Mouse (Mus musculus): ENCODE measurements around the gene Mthfr. TPM values are rescaled to one million over a fixed set of nuclear protein-coding genes. Genes with fewer than 3 reads are reported as not detected.

The Mthfr gene
- polyA plus RNA-seq, 1 experiment from 2014 or later, result 9.8 TPM

- H3K27me3 ChIP-seq, result no peaks in the 10 kb centered on the region
- H3K9me3 ChIP-seq (replicated peaks), result no peaks in the 10 kb centered on the region
- no peak overlapping the region for H3K9ac ChIP-seq
- WGBS (ENCODE audit: insufficient replicate concordance), result 87% methylated on average over 21 of the region's 21 CpGs
- H3K36me3 ChIP-seq (replicated peaks), result peaks cover 88% of the 10 kb centered on the region
- no peak overlapping the region for H3K4me3 ChIP-seq (replicated peaks)
- no peak overlapping the region for H3K4me2 ChIP-seq
- peaks cover 16% of the 10 kb centered on the region for H3K4me1 ChIP-seq (replicated peaks)
- H3K27ac ChIP-seq (replicated peaks), result no peak overlapping the region
- ATAC-seq (ENCODE audit: insufficient read depth), result no peak
Measured at GRCm38 (mm10) chr4:148054961-148055695, 16.3 kb downstream of the Mthfr start.

- Histone ChIP-seq H3K4me1 (replicated peaks) (peaks cover 19% of the 10 kb centered on the region), H3K9me3 (replicated peaks) (no peaks in the 10 kb centered on the region), H3K36me3 (replicated peaks) (peaks cover 77% of the 10 kb centered on the region), H3K27ac (replicated peaks) (peak overlapping the region; percentile 51; the same call in 1 of the 2 replicates), H3K9ac (no peak overlapping the region), H3K4me2 (no peak overlapping the region), H3K27me3 (no peaks in the 10 kb centered on the region), H3K4me3 (replicated peaks) (no peak overlapping the region)
- ATAC-seq (ENCODE audit: insufficient read depth), result no peak
- 74% methylated on average over 7 of the region's 7 CpGs for WGBS (ENCODE audit: insufficient replicate concordance)
Measured at GRCm38 (mm10) chr4:148056246-148056645, 17.4 kb downstream of the Mthfr start.

- Histone ChIP-seq H3K36me3 (replicated peaks) (peaks cover 72% of the 10 kb centered on the region), H3K9me3 (replicated peaks) (no peaks in the 10 kb centered on the region), H3K27ac (replicated peaks) (peak overlapping the region; percentile 51), H3K4me1 (replicated peaks) (peaks cover 19% of the 10 kb centered on the region), H3K4me2 (no peak overlapping the region), H3K27me3 (no peaks in the 10 kb centered on the region), H3K4me3 (replicated peaks) (no peak overlapping the region), H3K9ac (no peak overlapping the region)
- peak; percentile 45 for ATAC-seq (ENCODE audit: insufficient read depth)
- 83% methylated on average over 4 of the region's 4 CpGs for whole genome bisulfite sequencing (ENCODE audit: insufficient replicate concordance)
Measured at GRCm38 (mm10) chr4:148056801-148057200, 17.9 kb downstream of the Mthfr start.

GRCm38 (mm10) chr4:148057661-148058209 lies 18.9 kb downstream of the Mthfr start:
- no peak for ATAC-seq (ENCODE audit: insufficient read depth)
- WGBS (ENCODE audit: insufficient replicate concordance), result 60% methylated on average over 5 of the region's 5 CpGs

GRCm38 (mm10) chr4:148058218-148058819 lies 19.4 kb downstream of the Mthfr start:
- H3K36me3 ChIP-seq (replicated peaks), result peaks cover 56% of the 10 kb centered on the region
- no peak for ATAC-seq (ENCODE audit: insufficient read depth)
- 83% methylated on average over 9 of the region's 9 CpGs for WGBS (ENCODE audit: insufficient replicate concordance)

More at GRCm38 (mm10) chr4:148057661-148058209, 18.9 kb downstream of the Mthfr start:
- Histone ChIP-seq H3K27ac (replicated peaks) (no peak overlapping the region), H3K4me2 (no peak overlapping the region), H3K36me3 (replicated peaks) (peaks cover 62% of the 10 kb centered on the region), H3K9me3 (replicated peaks) (no peaks in the 10 kb centered on the region), H3K9ac (no peak overlapping the region), H3K4me1 (replicated peaks) (peaks cover 19% of the 10 kb centered on the region), H3K27me3 (no peaks in the 10 kb centered on the region), H3K4me3 (replicated peaks) (no peak overlapping the region)

GRCm38 (mm10) chr4:148058993-148059392 lies 20.1 kb downstream of the Mthfr start:
- Histone ChIP-seq H3K36me3 (replicated peaks) (peaks cover 50% of the 10 kb centered on the region), H3K4me1 (replicated peaks) (peaks cover 19% of the 10 kb centered on the region), H3K4me3 (replicated peaks) (no peak overlapping the region), H3K27ac (replicated peaks) (no peak overlapping the region), H3K27me3 (no peaks in the 10 kb centered on the region), H3K4me2 (no peak overlapping the region), H3K9me3 (replicated peaks) (no peaks in the 10 kb centered on the region), H3K9ac (no peak overlapping the region)
- 80% methylated on average over 6 of the region's 6 CpGs for WGBS (ENCODE audit: insufficient replicate concordance)
- ATAC-seq (ENCODE audit: insufficient read depth), result no peak

More at GRCm38 (mm10) chr4:148058218-148058819, 19.4 kb downstream of the Mthfr start:
- Histone ChIP-seq H3K4me2 (no peak overlapping the region), H3K4me3 (replicated peaks) (no peak overlapping the region), H3K27me3 (no peaks in the 10 kb centered on the region), H3K9ac (no peak overlapping the region), H3K27ac (replicated peaks) (no peak overlapping the region), H3K4me1 (replicated peaks) (peaks cover 19% of the 10 kb centered on the region), H3K9me3 (replicated peaks) (no peaks in the 10 kb centered on the region)

GRCm38 (mm10) chr4:148060120-148061085 lies 21.5 kb downstream of the Mthfr start:
- Histone ChIP-seq H3K4me2 (no peak overlapping the region), H3K36me3 (replicated peaks) (peaks cover 36% of the 10 kb centered on the region), H3K27ac (replicated peaks) (no peak overlapping the region), H3K9ac (no peak overlapping the region), H3K27me3 (no peaks in the 10 kb centered on the region), H3K4me3 (replicated peaks) (no peak overlapping the region), H3K9me3 (replicated peaks) (no peaks in the 10 kb centered on the region), H3K4me1 (replicated peaks) (peaks cover 19% of the 10 kb centered on the region)
- 41% methylated on average over 13 of the region's 13 CpGs for WGBS (ENCODE audit: insufficient replicate concordance)
- no peak for ATAC-seq (ENCODE audit: insufficient read depth)

GRCm38 (mm10) chr4:148061086-148061480 lies 22.2 kb downstream of the Mthfr start:
- Histone ChIP-seq H3K4me3 (replicated peaks) (no peak overlapping the region), H3K4me1 (replicated peaks) (peaks cover 21% of the 10 kb centered on the region), H3K4me2 (no peak overlapping the region), H3K9me3 (replicated peaks) (no peaks in the 10 kb centered on the region), H3K27me3 (no peaks in the 10 kb centered on the region), H3K36me3 (replicated peaks) (peaks cover 29% of the 10 kb centered on the region), H3K9ac (no peak overlapping the region), H3K27ac (replicated peaks) (no peak overlapping the region)
- WGBS (ENCODE audit: insufficient replicate concordance), result 83% methylated on average over 9 of the region's 9 CpGs
- no peak for ATAC-seq (ENCODE audit: insufficient read depth)

- H3K4me3 ChIP-seq (replicated peaks), result no peak overlapping the region
- peaks cover 8% of the 10 kb centered on the region; the same call in 1 of the 2 replicates for H3K4me1 ChIP-seq (replicated peaks)
- H3K36me3 ChIP-seq (replicated peaks), result no peaks in the 10 kb centered on the region
- no peaks in the 10 kb centered on the region for H3K9me3 ChIP-seq (replicated peaks)
- no peak overlapping the region for H3K27ac ChIP-seq (replicated peaks)
- ATAC-seq (ENCODE audit: insufficient read depth), result no peak
- H3K9ac ChIP-seq, result no peak overlapping the region
- no peak overlapping the region for H3K4me2 ChIP-seq
- 42% methylated on average over 6 of the region's 6 CpGs for WGBS (ENCODE audit: insufficient replicate concordance)
- H3K27me3 ChIP-seq, result no peaks in the 10 kb centered on the region
Measured at GRCm38 (mm10) chr4:148065702-148066400, 27.0 kb downstream of the Mthfr start.

- no peaks in the 10 kb centered on the region for H3K9me3 ChIP-seq (replicated peaks)
- no peak overlapping the region for H3K4me3 ChIP-seq (replicated peaks)
- no peak overlapping the region for H3K4me2 ChIP-seq
- peaks cover 5% of the 10 kb centered on the region; the same call in 1 of the 2 replicates for H3K4me1 ChIP-seq (replicated peaks)
- no peak overlapping the region for H3K27ac ChIP-seq (replicated peaks)
- H3K27me3 ChIP-seq, result no peaks in the 10 kb centered on the region
- ATAC-seq (ENCODE audit: insufficient read depth), result no peak
- H3K9ac ChIP-seq, result no peak overlapping the region
- WGBS (ENCODE audit: insufficient replicate concordance), result 60% methylated on average over 9 of the region's 9 CpGs
- H3K36me3 ChIP-seq (replicated peaks), result no peaks in the 10 kb centered on the region
Measured at GRCm38 (mm10) chr4:148066401-148066744, 27.5 kb downstream of the Mthfr start.
